Mouse (Mus musculus) lung, postnatal 25 days (tissue): ENCODE data around the gene Bdkrb1.
A peak's percentile ranks its signal among the peaks of the same experiment; 100 is the strongest.

Experiments used
- DNase-seq: peaks from one replicate; pipeline ENCODE4 v3.0.0; 2022; ENCODE audit warnings: low spot score

Bdkrb1 gene

DNA sequence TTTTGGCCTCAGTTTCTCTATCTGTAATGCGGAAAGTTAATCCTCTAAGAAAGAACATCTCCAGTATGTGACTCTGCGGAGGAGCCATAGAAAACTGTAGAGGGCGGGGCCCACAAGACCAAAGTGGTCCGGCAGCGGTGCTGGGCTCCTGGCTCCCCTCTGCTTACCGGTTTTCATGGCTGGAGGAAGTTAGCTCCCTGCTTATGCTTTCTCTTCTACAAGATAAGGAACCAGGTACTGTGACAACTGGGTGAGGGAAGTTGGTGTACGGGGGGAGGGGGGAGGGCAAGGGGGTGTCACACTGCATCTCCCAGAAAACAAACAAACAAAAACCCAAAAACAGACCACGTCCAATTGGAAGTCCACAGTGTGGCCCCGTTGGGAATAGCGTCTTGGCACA, 4.4 kb upstream of the Bdkrb1 start:
- DNase-seq: no peak

DNA sequence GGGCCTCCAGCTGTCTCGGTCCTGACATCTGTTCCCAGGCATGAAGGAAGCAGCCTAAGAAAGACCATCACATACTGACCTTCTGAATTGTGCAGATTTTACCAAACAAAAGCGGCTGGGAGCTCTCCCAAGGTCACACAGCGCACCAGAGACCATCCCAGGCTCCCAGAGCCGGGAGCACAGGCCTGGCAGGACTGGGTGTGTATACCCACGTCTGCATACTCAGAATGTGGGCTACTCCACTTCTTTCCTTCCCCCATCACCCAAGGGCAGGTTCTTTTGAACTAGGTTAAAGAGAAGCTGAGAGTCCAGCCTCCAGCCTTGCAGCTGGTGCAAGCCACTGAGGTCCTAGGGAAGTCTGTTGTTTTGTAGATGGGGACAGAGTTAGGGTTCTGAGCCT, 3.8 kb upstream of the Bdkrb1 start:
- no peak for DNase-seq

DNA sequence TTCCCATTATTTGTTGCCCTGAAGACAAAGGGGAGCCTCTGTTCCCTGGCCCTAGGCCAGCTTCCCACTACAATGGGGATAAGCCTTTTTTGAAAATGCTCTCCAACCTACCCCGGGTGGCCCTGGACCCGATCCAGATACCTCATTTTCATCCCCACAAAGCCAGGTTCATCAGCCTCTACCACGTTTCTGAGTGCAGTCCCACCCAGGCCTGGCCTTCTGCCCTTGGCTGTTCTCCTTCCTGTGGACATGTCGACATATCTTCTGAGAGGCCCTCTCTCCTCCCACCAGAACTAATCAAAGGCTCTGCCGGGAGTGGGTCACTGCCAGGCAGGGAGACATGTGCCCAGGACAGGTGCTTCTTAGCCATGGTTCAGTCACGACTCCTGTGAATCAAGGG, 1.3 kb upstream of the Bdkrb1 start:
- no peak for DNase-seq

DNA sequence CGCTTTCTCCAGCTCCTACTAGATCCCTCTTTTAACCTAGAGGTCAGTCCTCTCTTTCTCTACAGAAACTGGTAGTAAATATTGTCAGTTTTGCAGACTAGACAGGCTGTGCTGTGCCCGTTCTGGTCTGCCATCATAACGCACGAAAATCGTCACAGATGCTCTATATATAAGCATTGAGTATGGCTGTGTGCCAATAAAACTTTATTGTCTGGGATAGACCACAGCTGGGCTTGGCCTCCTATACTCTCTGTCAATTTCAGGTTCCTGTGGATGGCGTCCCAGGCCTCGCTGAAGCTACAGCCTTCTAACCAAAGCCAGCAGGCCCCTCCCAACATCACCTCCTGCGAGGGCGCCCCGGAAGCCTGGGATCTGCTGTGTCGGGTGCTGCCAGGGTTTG, 1.0 kb downstream of the Bdkrb1 start:
- DNase-seq: no peak

DNA sequence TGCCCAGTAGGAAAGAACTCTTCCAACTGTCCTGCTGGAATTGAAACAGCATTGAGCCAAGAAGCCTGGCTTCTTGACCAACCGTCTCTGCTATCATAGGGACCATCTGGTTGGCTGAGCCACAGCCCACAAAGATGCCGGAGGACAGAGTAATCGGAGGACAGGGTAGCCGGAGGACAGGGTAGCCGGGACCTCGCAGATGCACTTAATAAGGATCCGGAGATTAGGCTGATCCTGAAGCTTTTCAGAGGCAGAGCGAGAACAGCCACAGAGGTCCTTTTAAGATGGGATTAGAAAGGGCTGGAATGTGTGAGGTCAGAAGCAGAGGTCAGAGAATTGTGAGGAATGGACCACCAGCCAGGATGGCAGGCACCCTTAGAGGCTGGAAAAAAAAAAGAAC, 2.3 kb downstream of the Bdkrb1 start:
- no peak for DNase-seq

DNA sequence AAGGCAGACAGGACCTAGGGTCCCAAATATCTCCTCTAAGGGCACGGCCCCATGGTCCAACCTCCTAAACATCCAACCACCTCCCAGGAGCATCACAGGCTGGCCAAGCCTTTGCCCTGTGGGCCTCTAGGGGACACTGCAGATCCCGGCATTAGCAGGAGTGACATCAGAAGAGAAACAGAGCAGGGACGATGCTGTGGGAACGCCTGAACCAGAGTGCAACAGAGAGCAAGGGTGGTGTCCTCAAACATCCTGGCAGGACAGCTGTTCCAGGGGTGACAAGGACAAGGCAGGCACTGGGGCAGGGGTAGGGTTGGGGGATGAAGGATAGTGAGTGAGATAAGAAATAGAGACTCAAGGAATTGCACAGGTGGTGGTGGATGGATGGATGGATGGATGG, 4.0 kb downstream of the Bdkrb1 start:
- DNase-seq: no peak

DNA sequence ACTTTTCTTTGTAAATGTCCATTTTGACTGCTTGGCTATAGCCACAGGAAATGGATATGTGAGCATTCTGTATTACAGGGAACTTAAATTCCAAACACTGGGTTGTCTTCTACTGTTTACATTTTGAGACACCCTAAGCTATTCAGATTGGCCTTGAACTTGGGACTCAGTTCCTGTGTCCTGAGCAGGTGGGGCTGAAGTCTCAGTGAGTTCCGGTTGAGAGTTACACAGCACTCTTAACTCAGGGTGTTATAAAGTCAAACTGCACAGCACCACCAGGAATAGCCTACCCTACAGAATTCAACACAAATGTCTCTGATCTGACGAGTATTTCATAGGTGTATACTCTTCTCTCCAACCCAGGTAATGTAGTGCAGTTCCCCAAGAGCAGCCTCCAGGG, 8.2 kb downstream of the Bdkrb1 start:
- DNase-seq: no peak

DNA sequence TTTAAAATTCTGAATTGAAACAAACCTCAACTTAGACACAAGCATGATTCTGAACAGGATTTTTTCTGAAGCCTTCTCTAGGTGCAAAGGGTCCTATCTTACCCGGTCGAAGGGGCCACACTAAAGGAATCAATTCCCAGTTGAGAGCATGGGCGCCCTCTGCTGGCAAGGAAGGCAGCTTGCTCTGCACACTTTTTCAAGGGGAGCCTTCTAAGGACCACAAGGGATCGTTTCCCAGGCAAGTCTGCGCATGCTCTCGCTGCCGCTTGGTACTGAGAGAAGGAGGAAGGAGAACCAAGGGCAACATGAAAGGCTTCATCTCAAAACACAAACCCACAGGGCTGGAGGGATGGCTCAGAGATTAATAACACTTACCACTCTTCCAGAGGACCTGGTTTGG, 8.9 kb downstream of the Bdkrb1 start:
- peak; percentile 26 for DNase-seq

DNA sequence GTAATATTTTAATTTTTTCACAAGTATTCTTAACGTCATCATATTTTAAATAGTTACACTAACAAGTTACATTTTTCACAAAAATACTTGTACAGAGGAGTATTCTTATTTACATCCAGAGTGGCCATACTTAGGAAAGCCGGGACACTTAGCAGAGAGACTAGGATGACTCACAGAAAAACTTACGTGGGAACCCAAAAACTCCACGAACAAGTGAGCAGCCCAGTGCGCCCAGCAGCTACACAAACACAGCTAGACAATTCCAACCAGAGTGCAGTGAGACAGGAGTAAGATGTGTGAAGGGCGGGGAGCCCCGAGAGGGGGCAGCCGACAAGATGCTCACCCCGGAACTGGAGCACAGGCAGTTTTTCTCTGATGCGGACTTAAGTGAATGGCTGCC, 10.7 kb downstream of the Bdkrb1 start:
- DNase-seq: no peak

DNA sequence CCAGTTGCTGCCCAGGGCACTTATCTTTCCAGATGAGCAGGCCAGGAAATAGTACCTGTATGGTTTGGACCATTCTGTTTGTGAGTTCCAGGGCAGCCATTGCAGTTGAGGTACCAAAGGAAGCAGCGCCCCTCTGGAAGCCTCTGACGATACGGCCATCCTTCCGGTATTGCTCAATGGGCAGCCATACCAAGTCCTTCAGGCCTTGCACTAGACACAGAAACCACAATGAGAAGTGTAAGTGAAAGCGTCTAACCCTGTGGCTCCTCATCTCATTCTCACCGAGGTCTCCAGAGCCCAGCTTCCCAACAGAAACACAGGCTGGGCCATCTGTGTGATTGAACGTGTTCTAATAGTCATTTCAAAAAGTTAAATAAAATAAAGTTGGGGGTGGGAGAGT, 19.2 kb downstream of the Bdkrb1 start:
- no peak for DNase-seq

DNA sequence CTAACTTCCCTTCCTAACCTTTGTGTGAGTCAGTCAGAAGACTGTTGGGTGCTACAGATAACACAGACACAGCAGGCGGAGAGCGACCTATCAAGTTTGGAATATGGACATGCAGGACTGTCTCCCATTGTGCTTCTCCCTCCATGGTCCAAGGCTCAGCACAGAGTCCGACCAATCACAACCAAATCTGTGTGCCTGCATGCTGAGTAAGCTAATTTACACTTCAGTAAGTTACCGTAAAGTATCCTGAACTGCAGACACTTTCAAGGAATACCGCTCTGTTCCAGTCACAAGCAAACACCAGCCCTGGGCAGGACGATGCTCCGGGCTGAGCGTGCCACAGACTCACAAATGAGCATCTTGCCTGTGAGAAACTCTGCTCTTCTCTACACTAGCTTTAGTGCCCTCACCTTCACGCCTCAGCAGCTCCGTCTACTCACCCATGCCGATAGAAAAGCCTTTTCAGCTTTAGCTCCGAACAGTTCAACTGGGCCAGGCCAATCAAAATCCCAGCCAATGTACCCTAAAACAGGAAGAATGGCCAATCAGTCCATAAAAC, 20.2 kb downstream of the Bdkrb1 start:
- no peak for DNase-seq

DNA sequence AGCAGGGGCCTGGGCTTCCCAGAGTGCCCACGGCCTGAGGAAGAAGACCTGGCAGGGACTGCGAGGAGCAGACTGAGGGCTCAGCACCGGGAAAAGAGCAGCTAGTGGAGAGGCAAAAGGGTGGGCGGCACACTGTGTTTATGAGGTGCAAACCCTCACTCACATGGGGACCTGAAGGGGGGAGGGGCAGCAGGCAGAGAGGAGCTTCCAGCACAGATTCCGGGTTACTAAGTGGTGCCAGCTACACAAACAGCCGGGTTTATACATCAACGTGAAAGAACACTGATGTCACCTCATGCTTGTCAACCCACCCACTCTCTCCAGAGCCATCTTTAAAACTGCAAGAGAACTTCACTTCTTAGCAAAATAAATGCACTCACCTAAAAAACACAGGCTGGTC, 22.9 kb downstream of the Bdkrb1 start:
- no peak for DNase-seq

DNA sequence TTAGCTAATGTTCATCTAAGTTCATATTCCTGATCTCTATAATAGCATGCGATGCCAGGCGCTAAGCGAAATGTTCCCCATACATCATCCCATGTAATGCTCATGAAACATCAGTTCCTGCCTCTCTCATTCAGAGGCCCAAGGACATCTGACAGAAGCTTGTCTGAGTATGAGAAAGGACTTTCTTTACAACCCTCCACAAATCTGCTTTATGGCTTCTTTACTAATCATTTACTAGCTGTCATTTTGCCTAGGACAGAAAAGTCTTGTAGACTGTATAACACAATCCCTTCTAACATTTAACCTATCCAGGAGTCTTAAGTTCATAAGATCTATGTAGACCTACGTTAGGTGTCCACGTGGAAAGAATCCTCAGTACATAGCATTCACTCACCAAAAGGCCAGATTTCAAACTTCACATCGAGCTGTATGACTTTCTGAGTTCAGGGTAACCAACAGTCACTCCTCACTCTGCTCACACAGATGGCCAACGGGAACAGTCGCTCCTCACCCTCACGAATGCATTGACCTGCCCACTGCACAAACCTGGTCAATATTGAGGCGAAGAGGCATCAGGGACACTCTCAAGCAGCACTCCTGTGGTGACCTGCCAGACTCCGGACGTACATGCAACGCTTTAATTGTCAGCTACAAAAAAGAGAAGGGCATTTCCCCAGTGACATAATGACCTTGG, 31.6 kb downstream of the Bdkrb1 start:
- DNase-seq: no peak

DNA sequence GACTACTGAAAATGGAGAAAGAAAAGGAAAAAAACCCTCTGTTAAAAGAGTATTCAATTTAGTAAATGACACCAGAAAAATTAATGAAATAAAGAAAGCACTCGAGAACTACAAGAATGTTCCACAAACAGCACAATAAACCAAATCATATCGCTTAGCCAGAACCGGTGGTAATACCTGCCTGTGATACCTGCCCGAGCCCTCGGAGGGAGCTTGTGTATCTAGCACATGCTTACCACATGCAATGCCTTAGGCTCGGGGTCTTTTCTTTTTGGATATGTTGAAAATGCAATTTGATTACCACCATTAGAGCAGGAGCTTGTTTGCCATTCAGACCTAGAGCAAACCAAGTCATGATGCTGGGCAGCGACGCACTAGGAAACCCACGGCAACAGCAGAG, 33.7 kb downstream of the Bdkrb1 start:
- DNase-seq: no peak

DNA sequence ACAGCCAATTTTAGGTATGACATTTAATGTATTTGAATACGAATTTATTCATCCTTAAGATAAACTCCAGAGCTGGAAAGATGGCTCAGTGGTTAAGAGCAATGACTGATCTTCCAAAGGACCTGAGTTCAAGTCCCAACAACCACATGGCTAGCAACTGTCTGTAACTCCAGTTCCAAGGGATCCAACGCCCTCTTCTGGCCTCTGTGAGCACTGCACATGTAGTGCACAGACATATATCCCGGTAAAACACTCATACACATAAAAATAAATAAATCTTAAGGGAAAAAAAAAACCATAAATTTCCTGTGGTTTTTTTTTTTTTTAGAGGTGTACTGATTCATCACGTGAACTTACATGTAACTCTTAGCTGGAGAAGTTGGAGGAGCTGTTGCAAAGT, 34.7 kb downstream of the Bdkrb1 start:
- DNase-seq: no peak

DNA sequence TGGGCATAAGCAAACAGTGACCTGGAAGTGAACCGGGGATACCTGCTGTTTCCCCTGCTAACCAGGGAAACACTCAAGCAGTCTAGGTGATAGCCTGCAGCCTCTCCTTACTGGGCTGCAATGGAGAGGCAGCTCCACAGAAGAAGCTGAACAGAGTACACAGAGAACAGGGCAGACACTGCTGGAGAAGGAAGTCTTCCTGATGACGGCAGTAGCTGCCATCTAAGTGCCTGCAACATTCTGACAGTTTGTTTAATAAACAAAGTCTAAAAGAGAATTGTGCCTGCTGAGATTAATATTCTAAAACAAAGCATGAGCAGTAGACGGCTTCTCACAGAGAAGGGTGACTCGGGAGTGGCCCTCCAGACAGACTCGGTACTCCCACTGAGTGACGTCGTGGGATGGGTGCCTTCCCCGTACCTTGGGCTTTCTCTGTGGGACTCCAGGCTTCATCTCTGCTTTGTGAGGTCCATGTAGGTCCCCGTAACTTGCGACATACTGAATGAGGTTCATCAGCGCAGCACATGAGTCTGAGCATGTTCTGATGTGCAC, 40.0 kb downstream of the Bdkrb1 start:
- peak; percentile 6 for DNase-seq
